Mouse (Mus musculus) G1E (cell line): ENCODE data around the gene Psmc2.

Experiments
- CTCF ChIP-seq: IDR thresholded peaks from 2 replicates; pipeline ENCODE4 v1.5.1; 2012; ENCODE audit warnings: low read depth, low read length, inconsistent platforms, mixed read lengths
- GATA1 ChIP-seq: IDR thresholded peaks from 2 replicates; pipeline ENCODE4 v1.6.1; 2012; ENCODE audit warnings: borderline replicate concordance, low read length, inconsistent platforms, mixed read lengths
- POLR2AphosphoS5 ChIP-seq: IDR thresholded peaks from 2 replicates; pipeline ENCODE4 v1.6.1; 2012; ENCODE audit warnings: low read depth, low read length, inconsistent platforms; ENCODE audit not compliant: insufficient replicate concordance

DNA sequence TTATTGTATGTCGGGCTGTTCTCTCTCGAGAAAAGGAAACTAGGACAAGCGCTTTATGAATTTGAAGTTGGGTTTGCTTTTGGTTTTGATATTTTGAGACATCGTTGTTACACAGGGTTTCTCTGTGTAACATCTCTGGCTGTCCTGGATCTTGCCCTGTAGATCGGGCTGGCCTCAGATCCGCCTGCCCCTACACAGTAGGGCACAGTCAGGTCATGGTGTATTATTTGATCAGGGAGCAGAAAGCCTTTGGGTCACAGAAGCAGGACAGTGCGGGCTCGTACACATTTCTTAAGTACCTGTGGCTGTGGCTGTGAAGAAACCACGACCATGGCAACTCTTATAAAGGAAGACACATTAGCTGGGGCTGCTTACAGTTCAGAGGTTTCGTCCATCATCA lies 47.5 kb upstream of the Psmc2 start:
- TF ChIP-seq CTCF (no peak), POLR2AphosphoS5 (no peak), GATA1 (no peak)
